ENCODE assay signal across 10 mouse cellular contexts in genomic region chr5:113929526-113929925, GRCm38 (mm10). TPM values are rescaled to one million over a fixed set of nuclear protein-coding genes. Genes with fewer than 3 reads are reported as not detected.
DNase-seq lines count a peak whose midpoint lies in the region; ATAC-seq and TF ChIP-seq lines count a peak whose summit lies in the region.
"Had no signal": no experiment of that assay in that cellular context is flagged by ENCODE, and none has a peak within 500 bp of the region (broad histone marks: within the 10 kb centered on the region; RNA-seq: fewer than 3 reads in every experiment).

No protein-coding gene starts in this region.

- H3K27me3 ChIP-seq in heart, embryonic 14.5 days (ENCODE audit: control insufficient read depth, insufficient read depth, low read length) = no peaks in the 10 kb centered on the region
- H3K27me3 ChIP-seq in liver, adult 2 months (ENCODE audit: control insufficient read depth, insufficient read depth, low read length) = no peaks in the 10 kb centered on the region
- H3K27me3 ChIP-seq in ES-Bruce4 (ENCODE audit: control insufficient read depth, insufficient read depth, low read length, poor library complexity, severe bottlenecking) = no peaks in the 10 kb centered on the region
- H3K27me3 ChIP-seq: hindbrain, embryonic 15.5 days had no signal

- H3K9ac ChIP-seq in heart, embryonic 14.5 days (ENCODE audit: low read length) = no peak overlapping the region
- H3K9ac ChIP-seq in liver, adult 2 months (ENCODE audit: low read depth, low read length) = no peak overlapping the region
- H3K9ac ChIP-seq in ES-Bruce4 (ENCODE audit: low read depth, poor library complexity, severe bottlenecking) = no peak overlapping the region
- H3K9ac ChIP-seq: hindbrain, embryonic 15.5 days had no signal

- DNase-seq in heart, postnatal 25 days (ENCODE audit: low spot score) = no peak
- no peak for DNase-seq in liver, adult 2 months (ENCODE audit: extremely low read depth, low read depth, low spot score)
- DNase-seq in liver = no peak
- peak; percentile 5 for DNase-seq in heart, postnatal 4 days
- DNase-seq: cerebellum, adult 11 months had no signal

- no peak for TF ChIP-seq CTCF in liver, adult 2 months (IDR thresholded peaks at IDR 0.05; ENCODE audit: low read depth, low read length)
- no peak for TF ChIP-seq CTCF in ES-Bruce4 (IDR thresholded peaks at IDR 0.05; ENCODE audit: low read depth, low read length)

- TF ChIP-seq POLR2A in liver, adult 2 months (IDR thresholded peaks at IDR 0.05; ENCODE audit: extremely low read depth, insufficient read depth, low read length) = no peak
- TF ChIP-seq POLR2A in ES-Bruce4 (IDR thresholded peaks at IDR 0.05; ENCODE audit: insufficient read depth, low read length) = no peak

- H3K79me2 ChIP-seq in liver, adult 2 months (ENCODE audit: control insufficient read depth, insufficient read depth, low read length) = no peaks in the 10 kb centered on the region

- 56% methylated on average over 10 of the region's 10 CpGs for WGBS in heart, embryonic 14.5 days
- whole genome bisulfite sequencing in liver, adult 2 months = 60% methylated on average over 10 of the region's 10 CpGs

- no peak overlapping the region for H3K4me3 ChIP-seq in heart, embryonic 14.5 days (ENCODE audit: control insufficient read depth in 1 of 2, insufficient read depth in 1 of 2, low read depth in 1 of 2, low read length in 2 of 2)
- H3K4me3 ChIP-seq in liver, adult 2 months (ENCODE audit: insufficient read depth, low read depth, low read length) = no peak overlapping the region
- no peak overlapping the region for H3K4me3 ChIP-seq in ES-Bruce4 (ENCODE audit: low read depth, low read length)
- H3K4me3 ChIP-seq: erythroblast, embryonic 14.5 days; hindbrain, embryonic 15.5 days had no signal

- peak overlapping the region; percentile 65 to 87; a peak in 3 of 4 replicates for H3K27ac ChIP-seq in heart, embryonic 14.5 days (replicated peaks in 1 of 2; ENCODE audit: control insufficient read depth in 1 of 2, insufficient read depth in 1 of 2, low read depth in 2 of 2, low read length in 2 of 2)
- H3K27ac ChIP-seq in liver, adult 2 months (replicated peaks; ENCODE audit: insufficient read depth, low read depth, low read length) = peak overlapping the region; percentile 6; the same call in 1 of the 2 replicates
- H3K27ac ChIP-seq in ES-Bruce4 (ENCODE audit: insufficient read depth, low read length) = peak overlapping the region; percentile 35
- H3K27ac ChIP-seq: hindbrain, embryonic 15.5 days had no signal

- intact Hi-C loops in heart, postnatal 25 days (cut with DNase I) = loop anchor here (2.0 kb wide), 1 partner anchor 19 kb away; no protein-coding TSS in a partner anchor

- TF ChIP-seq EP300 in ES-Bruce4 (IDR thresholded peaks at IDR 0.05; ENCODE audit: insufficient read depth, low read depth, low read length) = no peak

- peaks cover 16 to 22% of the 10 kb centered on the region in 2 experiments for H3K4me1 ChIP-seq in heart, embryonic 14.5 days (ENCODE audit: control insufficient read depth in 2 of 2, insufficient read depth in 2 of 2, low read length in 2 of 2)
- peaks cover 5% of the 10 kb centered on the region; the same call in 1 of the 2 replicates for H3K4me1 ChIP-seq in liver, adult 2 months (ENCODE audit: control insufficient read depth, insufficient read depth, low read length)
- H3K4me1 ChIP-seq in ES-Bruce4 (ENCODE audit: control insufficient read depth, insufficient read depth, low read length) = peaks cover 4% of the 10 kb centered on the region
- H3K4me1 ChIP-seq: hindbrain, embryonic 15.5 days had no signal

- peaks cover 15% of the 10 kb centered on the region; the same call in 1 of the 2 replicates for H3K9me3 ChIP-seq in heart, embryonic 14.5 days (ENCODE audit: control insufficient read depth, low read length)
- H3K9me3 ChIP-seq in ES-Bruce4 (replicated peaks; ENCODE audit: control insufficient read depth, insufficient read depth, low read length, poor library complexity, severe bottlenecking) = peaks cover 4% of the 10 kb centered on the region; the same call in 1 of the 2 replicates
- H3K9me3 ChIP-seq: hindbrain, embryonic 15.5 days had no signal

- ATAC-seq in heart, embryonic 14.5 days (ENCODE audit: insufficient number of reproducible peaks, insufficient read depth, low FRiP score, low read depth) = no peak
- ATAC-seq in CD4-positive, CD25-positive, alpha-beta regulatory T cell, adult 4 months = no peak

- H3K36me3 ChIP-seq in heart, embryonic 14.5 days (ENCODE audit: control insufficient read depth, insufficient read depth, low read length) = no peaks in the 10 kb centered on the region
- H3K36me3 ChIP-seq in liver, adult 2 months (ENCODE audit: control insufficient read depth, insufficient read depth, low read length) = no peaks in the 10 kb centered on the region
- H3K36me3 ChIP-seq in ES-Bruce4 (ENCODE audit: control insufficient read depth, insufficient read depth, low read length, poor library complexity, severe bottlenecking) = no peaks in the 10 kb centered on the region
- H3K36me3 ChIP-seq: hindbrain, embryonic 15.5 days had no signal

- H3K4me2 ChIP-seq in heart, embryonic 14.5 days (ENCODE audit: low read length) = no peak overlapping the region
- H3K4me2 ChIP-seq: hindbrain, embryonic 15.5 days had no signal

RNA-seq across cellular contexts. Expression of gene Coro1c, which starts 21.0 kb away (rescaled TPM):
- polyA plus RNA-seq in heart, embryonic 14.5 days (2014; fragmentation: Nextera tagmentation; extraction: Ambion mirVana) = 84.9 and 88.2 TPM in 2 replicates
- total RNA-seq in heart, postnatal 25 days (2021) = 10 to 100 TPM; 34.5 to 35.2 TPM
- 11.8 and 14.0 TPM in 2 replicates for total RNA-seq in liver, adult 2 months (2014; rRNA removed)
- 12.0 and 13.6 TPM in 2 replicates for polyA plus RNA-seq in liver, adult 2 months (2012; rRNA removed)
- polyA plus RNA-seq in ES-Bruce4 (2011; ENCODE audit: insufficient read depth, insufficient read length, low read depth, missing spikeins) = 174 and 218 TPM in 2 replicates
- 100 to 1,000 TPM in 1 of 2 experiments, 10 to 100 TPM in 1; 92.4 to 108 TPM for total RNA-seq in heart, postnatal 4 days (2021)
- 10 to 100 TPM; 43.2 to 59.6 TPM for polyA plus RNA-seq in CD4-positive, CD25-positive, alpha-beta regulatory T cell, adult 4 months (2017; shearing (Covaris generic))

Comparison
In these comparisons a context has a peak if more than half of its experiments do, and no peak if none do; other contexts are left out.
1. H3K27ac ChIP-seq: peak in every context shown above with its lines; median percentile 76 in heart, embryonic 14.5 days; 35 in ES-Bruce4; 6 in liver, adult 2 months.